ENCODE assay signal across 23 mouse cellular contexts in genomic region chr3:85021816-85022215, GRCm38 (mm10).
"Had no signal": no experiment of that assay in that cellular context is flagged by ENCODE, and none has a peak within 500 bp of the region (broad histone marks: within the 10 kb centered on the region; RNA-seq: fewer than 3 reads in every experiment).

No protein-coding gene starts in this region.

- H3K4me1 ChIP-seq: heart, embryonic 10.5 days; heart, embryonic 12.5 days; hindbrain, embryonic 15.5 days; limb, embryonic 10.5 days; limb, embryonic 12.5 days; liver, embryonic 13.5 days; liver, embryonic 15.5 days had no signal

- H3K27me3 ChIP-seq: heart, embryonic 12.5 days; hindbrain, embryonic 13.5 days; hindbrain, embryonic 15.5 days; liver, embryonic 13.5 days; liver, embryonic 15.5 days had no signal

- DNase-seq: gastrocnemius, postnatal 14 days; gastrocnemius, postnatal 36 days; heart, adult 18-20 months; heart, postnatal 10 days; heart, postnatal 36 days; kidney, adult 18-20 months; kidney, adult 8-10 months; kidney, postnatal 10 days; kidney, postnatal 25 days; kidney, postnatal 4 days; liver; liver, embryonic 13.5 days; liver, postnatal 0 days had no signal

- ATAC-seq: hindbrain, postnatal 0 days; intestine, postnatal 0 days; liver, postnatal 0 days had no signal

- H3K4me2 ChIP-seq: heart, embryonic 12.5 days; hindbrain, embryonic 13.5 days; hindbrain, embryonic 15.5 days; limb, embryonic 12.5 days; liver, embryonic 11.5 days; liver, embryonic 13.5 days; liver, embryonic 15.5 days had no signal

- H3K4me3 ChIP-seq: heart, embryonic 10.5 days; heart, embryonic 12.5 days; hindbrain, embryonic 13.5 days; hindbrain, embryonic 15.5 days; limb, embryonic 10.5 days; limb, embryonic 12.5 days; liver, embryonic 13.5 days; liver, embryonic 15.5 days had no signal

- H3K9me3 ChIP-seq: heart, embryonic 10.5 days; hindbrain, embryonic 13.5 days; hindbrain, embryonic 15.5 days; limb, embryonic 10.5 days; limb, embryonic 12.5 days; liver, embryonic 13.5 days; liver, embryonic 15.5 days had no signal

- H3K36me3 ChIP-seq: heart, embryonic 10.5 days; heart, embryonic 12.5 days; hindbrain, embryonic 13.5 days; hindbrain, embryonic 15.5 days; limb, embryonic 10.5 days; limb, embryonic 12.5 days; liver, embryonic 13.5 days; liver, embryonic 15.5 days had no signal

- H3K27ac ChIP-seq: heart, embryonic 10.5 days; hindbrain, embryonic 13.5 days; hindbrain, embryonic 15.5 days; hindbrain, postnatal 0 days; limb, embryonic 10.5 days; limb, embryonic 12.5 days; liver, embryonic 13.5 days; liver, embryonic 15.5 days had no signal

- H3K9ac ChIP-seq: heart, embryonic 12.5 days; hindbrain, embryonic 13.5 days; hindbrain, embryonic 15.5 days; limb, embryonic 12.5 days; liver, embryonic 13.5 days; liver, embryonic 15.5 days; liver, postnatal 0 days had no signal
